Mouse (Mus musculus) MN1 (cell line): ENCODE data around the gene Car15.

Experiments
- DNase-seq: peaks from one replicate; pipeline ENCODE4 v3.0.0-alpha.2; 2016; ENCODE audit warnings: low spot score

Gene Car15

DNA sequence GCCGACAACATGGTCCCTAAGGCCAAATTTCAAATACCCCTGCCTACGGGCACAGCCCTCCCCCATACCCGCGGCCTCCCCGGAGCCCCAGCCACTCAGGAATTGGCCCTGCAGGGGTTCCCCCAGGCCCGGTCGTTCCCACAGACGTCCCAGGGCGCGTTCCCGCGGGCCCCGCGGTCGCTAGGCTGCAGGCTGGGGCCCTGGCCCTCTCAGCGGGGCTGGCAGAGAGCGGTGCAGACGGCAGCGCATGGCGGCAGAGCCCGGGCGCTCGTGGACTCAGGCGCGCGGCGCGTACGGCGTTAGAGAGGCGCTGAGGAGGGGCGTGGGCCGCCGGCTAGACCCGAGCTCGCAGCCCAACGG, 4.9 kb downstream of the Car15 start:
- no peak for DNase-seq

DNA sequence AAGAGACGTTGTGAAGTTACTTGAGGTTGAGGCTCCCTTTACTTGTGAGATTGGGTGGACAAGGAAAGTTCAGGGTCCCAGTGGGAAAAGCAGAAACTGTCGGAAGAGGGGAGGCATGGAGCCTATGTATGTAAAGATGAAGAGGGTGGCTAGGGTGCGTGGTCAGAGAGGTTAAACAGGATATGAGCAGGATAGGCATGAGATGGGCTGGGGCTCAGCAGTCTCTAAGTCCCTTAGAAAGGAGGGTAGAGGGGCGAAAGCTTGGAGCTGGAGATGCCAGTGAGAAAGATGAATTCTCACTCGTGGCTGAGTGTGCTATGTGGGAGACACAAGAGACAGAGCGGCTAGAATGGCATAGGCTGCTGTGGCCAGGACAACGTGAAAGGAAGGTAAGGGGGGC, 5.3 kb downstream of the Car15 start, which contains the start of gene B830017H08Rik:
Gene B830017H08Rik (plus strand): TSS at position 301 of the 400 bp plus-strand sequence.
- no peak for DNase-seq

DNA sequence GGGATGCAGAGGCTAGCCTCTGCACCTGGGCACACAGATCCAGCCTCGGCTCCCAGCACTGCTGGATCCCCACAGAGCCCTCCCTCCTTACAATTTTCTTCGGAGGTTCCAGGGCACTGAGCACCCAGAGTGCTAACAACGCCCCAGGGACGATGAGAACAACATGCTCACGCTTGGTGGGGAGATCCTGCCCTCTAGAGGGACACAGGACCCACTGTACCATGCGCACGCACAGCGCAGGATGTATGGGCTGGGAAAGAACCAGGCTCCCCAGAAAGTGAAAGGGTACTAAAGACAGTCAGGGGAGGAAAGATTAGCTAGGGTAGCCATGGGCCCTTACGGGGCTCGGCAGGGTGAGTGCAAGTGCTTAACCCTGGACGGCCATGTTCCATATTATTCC, 6.4 kb downstream of the Car15 start:
- DNase-seq, result no peak

DNA sequence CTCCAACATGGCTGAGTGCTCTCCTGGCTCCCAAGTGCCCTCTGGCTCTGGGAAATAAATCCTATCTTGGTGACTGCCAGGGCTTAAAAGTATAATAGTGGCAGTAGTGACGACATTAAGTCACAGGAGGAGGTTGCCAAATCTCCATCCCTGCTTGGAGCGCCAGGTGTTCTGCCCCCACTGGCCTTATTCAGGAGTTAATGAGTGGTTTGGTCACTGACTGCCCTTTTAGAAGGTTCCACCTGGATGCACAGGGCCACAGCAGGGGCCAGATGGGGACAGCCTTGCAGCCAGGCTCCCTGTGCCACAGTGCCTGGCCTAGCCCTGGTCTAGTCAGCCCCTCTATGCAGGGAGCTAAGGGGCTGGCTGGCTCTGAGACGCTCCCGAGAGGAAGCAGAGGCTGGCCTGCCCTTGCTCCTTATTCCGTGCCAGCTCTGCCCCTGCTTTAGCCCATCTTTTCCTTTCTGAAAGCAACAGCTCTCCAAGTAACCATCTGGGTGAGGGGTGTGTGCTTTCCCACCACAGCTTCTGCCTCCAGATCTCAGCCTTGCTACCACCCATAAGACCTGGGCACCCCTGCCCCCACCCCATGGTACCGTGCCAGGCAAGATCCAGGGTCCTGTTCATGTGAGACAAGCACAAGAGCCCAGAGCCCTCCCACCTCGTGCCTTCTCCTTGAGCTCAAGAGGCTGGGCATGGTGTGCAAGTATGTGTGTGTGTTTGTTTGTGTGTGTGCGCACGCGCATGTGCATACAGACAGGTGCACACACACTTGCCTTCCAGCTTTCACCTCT, 7.6 kb downstream of the Car15 start:
- no peak for DNase-seq

DNA sequence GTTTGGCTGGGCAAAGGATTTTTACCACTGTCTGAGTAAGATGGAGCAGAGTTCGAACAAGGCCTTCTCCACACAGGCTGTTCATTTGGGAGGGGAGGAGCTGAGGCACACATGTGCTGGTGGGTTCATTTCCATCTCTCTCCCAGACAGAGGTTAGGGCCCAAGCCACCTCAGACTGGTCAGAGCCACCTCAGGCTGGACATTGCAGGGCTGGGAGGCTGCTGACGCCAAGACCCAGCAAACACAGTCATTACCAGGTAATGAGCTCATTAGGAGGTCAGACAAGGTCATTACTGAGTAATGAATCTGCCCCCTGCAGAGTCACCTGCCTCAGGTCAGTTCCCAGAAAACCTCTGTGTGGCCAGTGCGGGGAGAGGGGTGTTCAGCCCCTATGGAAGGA, 9.3 kb downstream of the Car15 start:
- no peak for DNase-seq

- DNase-seq, result no peak
Observed at GRCm38 (mm10) chr16:17828229-17828628, 9.9 kb downstream of the Car15 start.

DNA sequence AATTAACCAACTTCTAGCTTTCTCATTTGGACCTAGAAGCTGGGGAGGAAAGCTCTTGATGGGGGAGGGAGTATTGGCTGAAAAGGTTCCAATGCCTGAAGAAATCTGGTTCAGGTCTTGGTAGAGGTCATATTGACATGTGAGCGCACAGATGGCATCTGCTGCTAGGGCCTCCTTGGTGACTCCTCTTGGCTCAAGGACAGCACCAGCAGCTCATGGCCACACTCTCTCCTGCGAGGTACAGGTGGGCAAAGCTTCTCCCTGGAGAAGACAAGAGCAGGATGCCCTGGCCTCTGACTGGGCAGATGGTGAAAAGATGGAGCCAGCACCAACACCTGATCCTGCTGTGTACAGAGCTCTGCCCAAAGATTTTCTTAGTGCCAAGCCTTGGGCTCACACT, 11.7 kb downstream of the Car15 start:
- no peak for DNase-seq

DNA sequence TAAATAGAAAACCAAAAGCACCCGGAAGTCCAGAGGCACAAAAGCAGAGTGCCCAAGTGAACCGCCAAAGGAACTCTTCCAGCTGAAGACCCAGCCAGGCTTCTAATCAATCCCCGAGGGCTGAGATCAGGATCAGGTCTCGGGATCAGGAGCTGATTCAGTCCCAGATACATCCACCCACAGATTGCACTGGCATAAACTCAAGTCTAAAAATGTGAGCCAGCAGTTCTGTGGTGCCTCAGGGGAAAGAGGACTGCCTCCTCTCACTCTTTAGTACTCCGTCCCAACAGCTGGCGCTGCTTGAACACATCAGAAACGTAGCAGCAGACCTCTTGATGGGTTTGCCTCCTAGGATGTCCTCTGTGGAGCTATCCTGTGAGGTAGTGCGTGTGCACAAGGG, 21.6 kb downstream of the Car15 start:
- DNase-seq, result peak; percentile 27

DNA sequence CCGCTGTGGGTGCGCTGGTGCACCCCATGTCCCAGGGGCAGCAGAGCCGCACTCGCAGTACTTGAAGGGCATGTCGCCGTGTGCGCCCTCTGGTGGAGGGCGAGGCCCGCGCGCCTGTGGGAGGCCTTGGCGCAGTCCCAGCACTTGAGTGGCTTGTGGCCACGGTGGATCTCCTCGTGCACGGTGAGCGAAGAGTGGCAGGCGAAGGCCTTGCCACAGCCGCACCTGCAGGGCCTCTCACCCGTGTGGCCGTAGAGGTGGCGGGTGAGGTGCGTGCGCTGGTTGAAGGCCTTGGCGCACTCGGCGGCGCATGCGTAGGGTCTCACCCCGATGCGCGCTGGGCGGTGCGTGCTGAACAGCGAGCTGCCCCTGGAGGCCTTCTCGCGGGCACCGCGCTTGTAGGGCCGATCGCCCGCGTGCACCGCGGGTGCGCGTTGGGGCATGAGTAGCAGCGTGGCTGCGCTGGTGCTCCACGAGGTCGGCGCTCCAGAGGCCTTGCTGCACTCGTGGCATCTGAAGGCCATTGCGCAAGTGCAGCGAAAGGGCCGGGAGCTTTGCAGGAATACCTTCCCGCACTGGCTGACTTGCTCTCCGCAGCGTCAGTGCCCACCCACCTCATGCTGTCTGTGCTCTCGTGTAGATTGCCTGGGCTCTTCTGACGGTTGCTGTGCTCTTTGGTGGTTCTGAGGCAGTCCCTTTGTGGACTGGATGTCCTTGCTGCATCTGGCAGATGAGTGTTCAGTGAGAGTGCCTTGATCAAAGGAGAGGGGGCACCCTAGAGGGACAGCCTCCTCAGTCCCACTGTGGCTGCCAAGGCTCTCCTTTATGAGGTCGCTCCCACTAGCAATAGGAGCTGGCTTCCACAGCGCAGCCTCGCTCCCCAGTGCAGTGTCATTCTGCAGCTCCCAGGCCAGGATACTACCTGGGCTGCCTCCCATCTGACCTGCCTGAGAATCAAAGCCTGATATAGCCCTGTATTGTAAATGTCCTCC, 22.5 kb downstream of the Car15 start:
- peak; percentile 92 for DNase-seq

- no peak for DNase-seq
Observed at GRCm38 (mm10) chr16:17813173-17813572, 25.0 kb downstream of the Car15 start.

DNA sequence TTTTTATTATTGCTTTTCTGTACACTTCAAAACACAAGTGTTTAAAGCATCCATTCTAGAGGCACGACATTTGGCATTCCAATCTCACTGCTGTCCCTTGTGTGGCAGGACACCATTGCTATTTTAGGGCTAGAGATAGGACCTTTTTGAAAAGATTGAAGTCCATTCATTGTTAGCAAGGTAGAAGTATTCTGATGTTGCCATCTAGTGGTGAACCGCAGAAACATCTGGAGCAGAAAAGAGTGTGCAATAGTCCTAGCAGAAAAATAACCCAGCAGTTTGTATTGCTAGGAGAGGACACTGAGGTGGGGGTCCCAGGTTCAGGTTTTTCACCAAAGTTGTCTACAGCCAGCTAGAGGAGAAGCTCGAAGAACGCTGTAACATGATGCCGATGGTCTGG, 26.0 kb downstream of the Car15 start:
- DNase-seq, result peak; percentile 73

- DNase-seq, result peak; percentile 72
Observed at GRCm38 (mm10) chr16:17809711-17810110, 28.5 kb downstream of the Car15 start.

- DNase-seq, result peak; percentile 47
Observed at GRCm38 (mm10) chr16:17809125-17809524, 29.0 kb downstream of the Car15 start.

DNA sequence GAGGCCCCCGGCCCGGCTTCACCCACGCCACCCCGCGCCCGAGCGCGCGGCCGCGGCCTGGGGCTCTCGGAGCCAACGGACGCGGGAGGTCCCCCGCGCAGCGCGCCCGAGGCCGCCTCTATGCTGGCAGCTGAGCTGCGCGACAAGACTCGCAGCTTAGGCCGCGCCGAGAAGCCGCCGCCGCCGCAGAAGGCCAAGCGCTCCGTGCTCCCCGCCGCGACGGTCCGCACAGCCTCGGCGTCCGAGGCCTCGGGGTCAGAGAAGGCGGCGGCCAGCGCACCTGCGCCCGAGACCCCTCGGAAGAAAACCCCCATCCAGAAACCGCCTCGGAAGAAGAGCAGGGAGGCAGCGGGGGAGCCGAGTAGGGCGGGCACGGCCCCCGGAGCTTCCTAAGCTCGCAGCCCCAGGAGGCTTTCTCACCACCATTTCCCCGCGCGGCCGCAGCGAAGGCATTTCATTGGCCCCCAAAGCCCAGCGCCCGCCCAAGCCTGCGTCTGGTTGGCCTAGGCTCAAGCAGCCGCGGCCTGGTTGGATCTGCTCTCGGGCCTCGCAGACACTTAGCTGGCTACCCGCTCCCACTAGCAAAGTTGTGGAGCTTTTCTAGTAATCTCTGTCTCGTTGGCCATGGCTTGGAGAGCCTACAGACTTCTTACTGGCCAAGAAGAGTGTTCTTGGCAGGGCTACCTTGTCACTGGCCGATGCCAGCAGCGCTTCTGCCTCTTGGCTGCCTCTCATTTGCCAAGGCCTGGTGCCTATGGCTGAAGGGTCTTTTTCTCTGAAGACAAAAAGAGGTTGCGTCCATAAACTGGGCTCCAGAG, 30.8 kb downstream of the Car15 start:
- DNase-seq, result no peak

DNA sequence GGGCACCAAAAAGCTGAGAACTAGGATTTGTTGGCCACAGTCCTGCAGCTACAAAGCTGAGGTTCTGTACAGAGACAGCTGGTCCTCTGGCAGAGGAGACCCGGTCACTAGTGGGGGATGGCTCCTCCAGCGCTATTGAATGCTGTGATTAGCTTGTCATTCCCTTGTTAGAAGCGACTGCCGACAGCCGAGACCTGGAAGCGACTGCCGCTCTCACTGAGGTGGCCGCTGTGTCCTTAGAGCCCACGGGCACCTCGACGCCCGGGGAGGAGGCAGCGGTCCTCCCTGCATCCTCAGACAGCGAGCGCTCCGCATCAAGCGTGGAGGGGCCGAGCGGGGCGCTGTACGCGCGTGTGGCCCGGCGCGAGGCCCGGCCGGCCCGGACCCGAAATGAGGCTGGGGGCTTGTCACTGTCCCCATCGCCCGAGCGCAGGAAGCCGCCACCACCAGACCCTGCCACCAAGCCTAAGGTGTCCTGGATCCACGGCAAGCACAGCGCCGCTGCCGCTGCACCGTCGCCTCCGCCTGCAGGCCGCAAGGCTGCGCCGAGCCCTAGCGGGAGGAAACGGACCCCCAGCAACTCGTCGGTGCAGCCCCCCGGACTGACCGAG, 31.5 kb downstream of the Car15 start:
- no peak for DNase-seq

DNA sequence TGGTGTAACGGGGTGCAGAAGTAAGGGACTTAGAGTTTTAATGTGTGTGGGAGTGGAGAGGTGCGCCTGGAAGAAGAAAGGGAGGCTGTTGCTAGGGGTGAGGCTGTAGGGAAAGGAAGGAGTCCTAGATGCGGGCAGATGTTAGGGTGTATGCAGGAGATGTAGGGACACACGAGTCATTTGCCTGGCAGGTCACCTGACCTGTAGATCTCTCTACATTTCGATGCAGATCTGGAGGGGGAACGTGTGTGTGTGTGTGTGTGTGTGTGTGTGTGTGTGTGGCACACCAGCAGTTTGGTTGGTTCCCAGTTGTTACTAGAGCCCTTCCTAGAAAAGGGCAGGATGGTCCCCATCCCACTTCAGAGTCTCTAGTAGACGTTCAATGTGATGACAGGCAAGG, 33.2 kb downstream of the Car15 start:
- DNase-seq, result no peak

DNA sequence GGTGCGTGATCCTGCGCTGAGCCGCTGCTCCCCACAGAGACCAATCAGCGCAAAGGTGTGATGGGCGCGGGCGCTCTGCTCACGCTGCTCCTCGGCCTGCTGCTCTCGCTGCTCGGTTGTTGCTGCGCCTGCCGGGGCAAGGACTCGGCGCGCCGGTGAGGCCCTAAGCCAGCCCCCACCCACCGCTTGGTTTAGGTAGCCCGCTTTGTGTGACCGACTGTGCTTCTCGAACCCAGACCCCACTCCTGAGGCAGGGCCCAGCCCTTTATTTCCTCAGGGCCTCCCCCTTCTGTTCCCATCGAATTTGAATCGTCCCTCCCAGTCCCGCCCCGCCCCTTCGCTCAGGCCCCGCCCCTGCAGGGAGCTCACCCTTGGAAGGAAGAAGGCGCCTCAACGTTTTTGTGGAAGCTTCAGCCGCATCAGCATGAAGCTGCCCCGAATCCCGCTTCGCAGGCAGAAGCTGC, 33.7 kb downstream of the Car15 start:
- no peak for DNase-seq

DNA sequence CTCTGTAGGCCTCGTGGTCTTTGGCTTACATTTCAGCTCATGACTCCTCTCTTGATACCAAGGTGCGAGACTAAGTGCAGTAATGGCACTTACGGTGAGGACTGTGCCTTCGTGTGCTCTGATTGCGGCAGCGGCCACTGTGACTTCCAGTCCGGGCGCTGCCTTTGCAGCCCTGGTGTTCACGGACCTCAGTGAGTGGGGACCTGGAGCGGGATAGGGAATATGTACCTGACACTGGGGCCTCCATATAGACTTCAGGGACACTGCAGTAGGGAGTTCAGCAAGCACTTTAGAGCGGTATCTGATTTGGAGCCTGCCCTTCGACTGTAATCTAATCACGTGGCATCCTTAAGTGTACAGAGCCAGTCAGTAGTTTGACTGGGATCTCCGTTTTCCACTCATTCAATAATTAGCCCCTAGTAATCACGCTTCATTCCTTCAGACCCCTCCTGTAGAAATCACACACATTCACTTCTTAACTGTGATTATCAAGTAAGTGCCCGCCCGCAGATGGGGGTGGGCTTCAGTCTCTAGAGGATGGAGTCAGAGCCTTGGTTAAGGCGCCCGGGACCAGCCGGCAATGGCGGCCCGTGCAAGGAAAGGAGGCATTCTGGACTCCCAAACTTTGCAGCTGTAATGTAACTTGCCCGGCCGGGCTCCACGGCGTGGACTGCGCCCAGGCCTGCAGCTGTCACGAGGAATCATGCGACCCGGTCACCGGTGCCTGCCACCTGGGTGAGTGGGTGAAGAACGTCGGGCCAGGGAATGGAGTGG, 34.3 kb downstream of the Car15 start:
- DNase-seq, result no peak

- no peak for DNase-seq
Observed at GRCm38 (mm10) chr16:17802839-17803674, 35.1 kb downstream of the Car15 start.

GRCm38 (mm10) chr16:17802456-17802838, 35.7 kb downstream of the Car15 start:
- DNase-seq, result no peak
